Mouse (Mus musculus) kidney, embryonic 14.5 days (tissue): ENCODE measurements around the gene Tmem101. TPM values are rescaled to one million over a fixed set of nuclear protein-coding genes. Genes with fewer than 3 reads are reported as not detected.
A peak's percentile ranks its signal among the peaks of the same experiment; 100 is the strongest.

Experiments
- ATAC-seq: fragments of 200-750 bp; cut with Nextera tagmentation; 2 replicates; pipeline ENCODE4 v1.8.0; 2017; ENCODE audit warnings: moderate number of reproducible peaks, mild to moderate bottlenecking, moderate TSS enrichment, moderate library complexity; ENCODE audit not compliant: low FRiP score, low TSS enrichment
- H3K27ac ChIP-seq: fragments of 300-500 bp; sonication (generic); 2 replicates; pipeline ENCODE4 v1.5.1; 2014; ENCODE audit warnings: low read depth, mild to moderate bottlenecking, low read length, moderate library complexity, mixed read lengths
- H3K27me3 ChIP-seq: fragments of 300-500 bp; sonication (generic); 2 replicates; pipeline ENCODE4 v1.6.1; 2014; ENCODE audit warnings: mild to moderate bottlenecking, low read length; ENCODE audit not compliant: control insufficient read depth, insufficient read depth
- H3K36me3 ChIP-seq: fragments of 300-500 bp; sonication (generic); 2 replicates; pipeline ENCODE4 v1.6.1; 2014; ENCODE audit warnings: low read length, mixed read lengths; ENCODE audit not compliant: control insufficient read depth, insufficient read depth
- H3K4me1 ChIP-seq: fragments of 300-500 bp; sonication (generic); 2 replicates; pipeline ENCODE4 v1.6.1; 2014; ENCODE audit warnings: low read length, mixed read lengths; ENCODE audit not compliant: control insufficient read depth, insufficient read depth
- H3K4me2 ChIP-seq: fragments of 300-500 bp; sonication (generic); replicated peaks from 2 replicates; pipeline ENCODE4 v1.6.1; 2014; ENCODE audit warnings: low read depth, mild to moderate bottlenecking, low read length
- H3K4me3 ChIP-seq: fragments of 300-500 bp; sonication (generic); 2 replicates; pipeline ENCODE4 v1.5.1; 2014; ENCODE audit warnings: mild to moderate bottlenecking, low read length
- H3K9ac ChIP-seq: fragments of 300-500 bp; sonication (generic); 2 replicates; pipeline ENCODE4 v1.6.1; 2014; ENCODE audit warnings: low read depth, mild to moderate bottlenecking, low read length, moderate library complexity
- H3K9me3 ChIP-seq: fragments of 300-500 bp; sonication (generic); 2 replicates; pipeline ENCODE4 v1.6.1; 2016; ENCODE audit warnings: low read length; ENCODE audit not compliant: control insufficient read depth
- WGBS: fragments of 180-500 bp; shearing (Covaris S2); extraction: QIAGEN DNeasy Blood & Tissue Kit; methylation state at CpG from one replicate; pipeline ENCODE4 v1.1.7; 2014; 5-methylcytosine and 5-hydroxymethylcytosine counted together
- polyA plus RNA-seq: library from polyadenylated mRNA; unstranded; fragments of >200 nt; fragmentation: Nextera tagmentation; extraction: Ambion mirVana; gene quantifications from 2 replicates; pipeline ENCODE4 v1.2.1, GENCODE M21; 2014

The Tmem101 gene
- polyA plus RNA-seq, 1 experiment from 2014 or later: 28.2 TPM

DNA sequence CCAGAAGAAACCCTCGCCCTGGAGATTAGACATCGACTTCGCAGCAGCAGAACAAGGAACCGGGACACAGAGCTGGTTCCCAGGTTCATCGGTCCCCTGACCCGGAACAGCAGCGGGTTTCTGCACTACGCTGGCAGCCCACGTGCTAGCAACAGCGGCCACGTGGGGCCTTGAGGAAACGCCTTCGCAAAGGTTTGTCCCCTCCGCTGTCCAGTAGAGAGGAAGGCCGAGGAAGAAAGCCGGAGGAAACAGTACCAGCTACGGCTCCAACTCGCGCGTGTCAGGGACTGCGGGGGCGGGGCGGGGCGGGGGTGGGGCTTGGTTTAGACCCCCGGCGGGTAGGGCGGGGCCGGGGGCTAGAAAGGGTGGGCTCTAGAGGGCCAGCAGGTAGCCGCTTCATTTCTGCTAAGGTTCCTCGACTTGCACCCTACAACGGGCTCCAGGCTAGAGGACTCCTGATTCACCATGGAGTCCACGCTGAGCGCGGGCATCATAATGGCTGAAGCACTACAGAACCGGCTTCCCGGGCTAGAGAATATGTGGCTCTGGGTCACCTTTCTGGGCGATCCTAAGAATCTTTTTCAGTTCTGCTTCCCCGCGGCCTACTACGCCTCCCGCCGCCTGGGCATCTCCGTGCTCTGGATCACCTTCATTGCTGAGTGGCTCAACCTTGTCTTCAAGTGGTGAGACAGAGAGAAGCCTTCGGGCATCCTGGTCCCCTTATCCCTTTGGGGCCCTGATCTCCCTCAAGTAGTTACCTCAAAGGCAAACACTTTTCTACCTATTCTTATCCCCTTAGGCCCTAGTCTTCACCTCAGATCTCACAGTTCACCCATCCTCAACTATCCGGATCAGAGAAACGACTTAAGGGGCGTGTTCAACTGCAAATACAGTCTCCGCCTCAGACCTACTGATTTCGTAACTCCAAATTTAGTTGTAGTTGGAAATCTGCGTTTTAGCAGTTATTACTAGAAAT, 33.5 kb upstream of the Tmem101 start, which contains the start of gene G6pc3:
TSS of gene G6pc3 (plus strand) at position 160 of the 976 bp plus-strand sequence.
- peak; percentile 83 for ATAC-seq
- H3K9me3 ChIP-seq: no peaks in the 10 kb centered on the region
- H3K27ac ChIP-seq: peak within 1 kb of the TSS; percentile 49; the same call in 1 of the 2 replicates
- peaks cover 24% of the 10 kb centered on the region for H3K36me3 ChIP-seq
- H3K27me3 ChIP-seq: no peaks in the 10 kb centered on the region
- H3K4me1 ChIP-seq: peaks cover 10% of the 10 kb centered on the region; the same call in 1 of the 2 replicates
- H3K4me2 ChIP-seq: peak within 1 kb of the TSS; percentile 79
- peak within 1 kb of the TSS; percentile 65 for H3K9ac ChIP-seq
- 3% methylated on average over 49 of the region's 50 CpGs for WGBS
- peak within 1 kb of the TSS; percentile 57 for H3K4me3 ChIP-seq

DNA sequence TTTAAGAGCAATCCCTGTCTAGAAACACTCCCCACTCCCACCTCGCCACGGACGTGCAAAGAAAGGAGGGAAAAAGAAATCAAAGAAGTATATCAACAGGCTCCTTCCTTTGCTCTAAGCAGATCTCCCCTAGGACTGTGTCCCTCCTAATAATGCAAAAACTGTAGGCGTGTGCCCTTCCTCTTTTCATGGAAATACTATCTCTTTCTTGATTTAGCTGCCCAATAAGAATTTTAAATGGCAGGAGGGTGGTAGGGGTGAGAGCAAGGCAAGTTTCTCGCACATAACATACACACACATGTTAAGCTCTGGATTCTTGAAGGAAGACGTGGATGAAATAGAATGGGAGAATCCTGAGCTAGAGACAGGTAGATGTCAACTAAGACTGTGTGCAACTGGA, 32.8 kb upstream of the Tmem101 start:
- peak overlapping the region; percentile 35; the same call in 1 of the 2 replicates for H3K9ac ChIP-seq
- 0 out of 2 replicates have a peak, but pooled peaks have one; percentile 0 for ATAC-seq

DNA sequence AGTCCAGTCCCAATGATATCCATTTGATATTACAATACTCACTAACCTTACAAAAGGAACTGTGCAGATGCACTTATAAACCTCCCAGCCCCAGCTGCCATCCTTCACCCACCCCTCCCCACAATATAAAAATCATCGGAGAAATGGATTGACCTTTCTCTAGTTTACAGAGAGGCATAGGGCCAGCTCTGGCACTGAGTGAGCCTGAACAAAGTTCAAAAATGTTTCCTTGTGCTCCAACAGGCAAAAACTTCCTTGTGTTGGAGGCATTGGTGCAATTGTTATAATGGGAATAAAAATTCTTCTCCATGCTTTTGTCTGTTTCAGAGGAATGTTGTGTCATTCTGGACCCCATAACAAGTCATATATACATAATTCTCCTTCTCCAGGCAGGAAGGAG, 30.0 kb upstream of the Tmem101 start:
- Histone ChIP-seq H3K27ac (no peak overlapping the region), H3K9me3 (no peaks in the 10 kb centered on the region), H3K36me3 (peaks cover 14% of the 10 kb centered on the region), H3K4me1 (peaks cover 21% of the 10 kb centered on the region), H3K4me2 (no peak overlapping the region), H3K4me3 (no peak overlapping the region), H3K27me3 (no peaks in the 10 kb centered on the region), H3K9ac (no peak overlapping the region)
- no peak for ATAC-seq
- WGBS: 71% methylated on average over 1 of the region's 1 CpGs

More for the DNA sequence above, 32.8 kb upstream of the Tmem101 start:
- Histone ChIP-seq H3K27me3 (no peaks in the 10 kb centered on the region), H3K9me3 (no peaks in the 10 kb centered on the region), H3K27ac (peak overlapping the region; percentile 49; the same call in 1 of the 2 replicates), H3K36me3 (peaks cover 19% of the 10 kb centered on the region; the same call in 1 of the 2 replicates), H3K4me3 (peak overlapping the region; percentile 57), H3K4me2 (peak overlapping the region; percentile 79), H3K4me1 (peaks cover 11% of the 10 kb centered on the region)
- WGBS: 75% methylated on average over 6 of the region's 6 CpGs

DNA sequence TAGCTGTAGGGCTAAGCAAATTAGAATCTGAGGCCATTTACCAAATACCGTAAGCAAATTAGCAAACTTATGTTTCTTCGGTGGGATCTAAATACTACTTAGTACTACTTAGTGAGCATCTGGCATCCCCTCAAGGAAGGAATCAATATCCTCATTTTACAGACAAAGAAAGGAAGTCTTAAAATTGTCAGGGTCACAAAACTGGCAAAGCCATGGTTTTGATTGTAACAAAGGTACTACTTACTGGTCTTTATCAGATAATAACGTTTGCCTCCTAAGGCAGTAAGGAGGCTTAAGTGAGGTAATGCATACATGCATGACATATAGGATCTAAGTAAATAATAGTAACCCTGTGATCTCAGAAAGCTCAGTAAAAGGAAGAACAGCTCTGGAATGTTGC, 29.5 kb upstream of the Tmem101 start:
- no peak for ATAC-seq
- no peak overlapping the region; the same call in 1 of the 2 replicates for H3K27ac ChIP-seq
- no peaks in the 10 kb centered on the region for H3K9me3 ChIP-seq
- H3K4me3 ChIP-seq: peak overlapping the region; percentile 76
- H3K9ac ChIP-seq: peak overlapping the region; percentile 45; the same call in 1 of the 2 replicates
- peak overlapping the region; percentile 53 for H3K4me2 ChIP-seq
- H3K27me3 ChIP-seq: no peaks in the 10 kb centered on the region
- peaks cover 17% of the 10 kb centered on the region for H3K4me1 ChIP-seq
- WGBS: 55% methylated on average over 3 of the region's 3 CpGs
- H3K36me3 ChIP-seq: peaks cover 19% of the 10 kb centered on the region

DNA sequence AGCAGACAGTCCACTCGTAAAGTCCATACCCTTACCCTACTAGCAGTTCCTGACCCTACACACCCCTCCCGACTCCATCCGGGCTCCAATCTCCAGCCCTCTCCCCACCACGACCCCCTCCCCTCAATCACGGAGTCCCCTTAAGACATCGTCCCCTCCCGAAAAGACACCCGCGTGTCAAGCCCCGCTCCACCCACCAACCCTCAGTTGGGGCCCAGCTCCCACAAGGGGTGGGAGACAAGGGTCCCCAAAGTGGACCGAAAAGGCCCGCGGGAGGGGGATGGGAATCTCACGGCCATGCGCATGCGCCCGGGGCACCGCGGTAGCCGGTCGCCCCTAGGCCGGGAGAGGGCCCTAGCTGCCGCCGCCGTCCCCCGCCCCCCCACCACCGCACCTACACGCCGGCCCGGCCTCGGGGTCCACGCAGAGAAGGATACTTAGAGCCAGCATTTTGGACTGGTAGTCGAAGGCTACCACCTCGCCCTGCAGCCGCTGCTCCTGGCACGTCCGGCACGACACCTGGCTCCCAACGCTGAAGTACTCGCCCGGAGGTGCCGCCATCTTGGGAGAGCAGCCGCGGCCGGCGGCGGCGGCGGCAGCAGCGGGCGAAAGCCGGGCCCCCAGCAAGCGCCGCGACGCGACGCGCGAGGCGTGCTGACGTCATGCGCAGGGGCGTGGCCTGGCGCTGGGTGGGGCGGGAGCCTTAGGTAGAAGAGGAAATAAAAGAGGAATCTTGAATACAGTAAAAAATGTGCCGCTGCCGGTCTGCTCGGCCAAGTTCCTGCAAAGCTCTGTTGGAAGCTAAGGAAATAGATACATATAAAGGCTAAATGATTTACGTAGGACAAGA, 28.7 kb upstream of the Tmem101 start, which contains the start of gene Lsm12:
TSS of gene Lsm12 (minus strand) at position 651 of the 850 bp plus-strand sequence.
- WGBS: under 1% methylated on average over 69 of the region's 70 CpGs

DNA sequence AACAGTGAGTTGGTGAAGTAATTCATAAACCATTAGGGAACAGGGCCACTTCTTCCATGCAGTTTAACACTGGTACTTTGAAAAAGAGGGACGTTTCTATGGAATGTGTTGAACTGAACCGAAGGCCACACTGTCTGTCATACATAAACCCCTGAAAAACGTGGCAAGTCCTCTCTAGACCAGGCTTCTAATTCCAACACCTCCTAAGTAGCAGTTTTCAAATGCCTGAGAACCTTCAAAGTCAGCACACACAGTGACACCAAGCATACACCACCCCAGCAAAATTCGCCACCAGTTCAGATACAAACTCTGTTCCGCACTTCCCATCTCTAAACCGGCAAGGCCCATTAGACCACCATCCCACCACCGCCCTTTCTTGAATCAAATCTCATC, 28.0 kb upstream of the Tmem101 start:
- WGBS: 5% methylated on average over 7 of the region's 7 CpGs
- H3K4me2 ChIP-seq: peak overlapping the region; percentile 53
- no peaks in the 10 kb centered on the region for H3K9me3 ChIP-seq
- peak overlapping the region; percentile 81 for H3K27ac ChIP-seq
- peak overlapping the region; percentile 76 for H3K4me3 ChIP-seq
- peak overlapping the region; percentile 87 for H3K9ac ChIP-seq
- peaks cover 34% of the 10 kb centered on the region for H3K36me3 ChIP-seq
- ATAC-seq: no peak
- no peaks in the 10 kb centered on the region for H3K27me3 ChIP-seq
- peaks cover 20% of the 10 kb centered on the region for H3K4me1 ChIP-seq

More for the DNA sequence above, 28.7 kb upstream of the Tmem101 start, which contains the start of gene Lsm12:
- Histone ChIP-seq H3K4me3 (peak within 1 kb of the TSS; percentile 76), H3K4me2 (peak within 1 kb of the TSS; percentile 53), H3K27me3 (no peaks in the 10 kb centered on the region), H3K4me1 (peaks cover 18% of the 10 kb centered on the region), H3K9ac (peak within 1 kb of the TSS; percentile 87), H3K36me3 (peaks cover 27% of the 10 kb centered on the region), H3K27ac (peak within 1 kb of the TSS; percentile 81), H3K9me3 (no peaks in the 10 kb centered on the region)
- ATAC-seq: peak; percentile 82

DNA sequence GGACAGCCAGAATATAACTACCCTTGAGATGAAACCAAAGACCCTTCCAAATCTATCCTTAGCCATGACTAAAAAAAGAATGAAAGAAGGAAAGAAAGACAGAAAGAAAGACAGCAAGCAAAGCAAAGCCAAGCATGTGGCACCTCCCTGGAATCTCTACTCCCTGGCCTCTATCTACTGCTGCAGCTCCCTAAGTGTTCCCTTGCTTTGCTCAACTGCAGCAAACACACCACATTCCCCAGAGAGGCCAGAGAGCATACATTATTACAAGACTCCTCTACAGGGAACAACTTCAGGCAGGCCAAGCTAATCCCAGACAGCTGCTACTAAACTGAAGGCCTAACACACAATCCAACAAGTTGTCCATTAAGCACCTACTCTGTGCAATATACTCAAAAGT, 23.6 kb upstream of the Tmem101 start:
- peaks cover 63% of the 10 kb centered on the region for H3K36me3 ChIP-seq
- peak overlapping the region; percentile 42; the same call in 1 of the 2 replicates for H3K27ac ChIP-seq
- H3K4me3 ChIP-seq: no peak overlapping the region
- no peak overlapping the region for H3K4me2 ChIP-seq
- H3K4me1 ChIP-seq: peaks cover 22% of the 10 kb centered on the region; the same call in 1 of the 2 replicates
- H3K9me3 ChIP-seq: no peaks in the 10 kb centered on the region
- no peaks in the 10 kb centered on the region for H3K27me3 ChIP-seq
- ATAC-seq: no peak
- H3K9ac ChIP-seq: no peak overlapping the region

DNA sequence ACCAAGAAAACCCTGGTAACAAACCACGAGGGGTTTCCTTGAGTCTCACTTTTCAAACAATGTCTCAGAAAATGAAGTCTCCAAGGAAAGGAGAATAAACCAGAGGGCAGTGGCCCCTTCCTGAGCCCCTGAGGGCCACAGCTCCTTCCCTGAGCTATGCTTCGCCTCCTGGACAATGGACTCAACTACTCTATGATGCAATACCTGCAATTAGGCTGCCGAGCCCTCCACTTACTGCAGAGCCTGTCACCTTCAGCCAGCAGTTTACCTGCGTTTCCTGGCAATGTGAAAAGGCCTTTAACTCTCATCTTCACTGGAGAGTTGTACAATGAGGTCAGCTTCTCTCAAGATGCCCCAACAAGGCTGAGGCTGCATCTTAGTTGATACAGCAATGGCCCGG, 12.5 kb upstream of the Tmem101 start:
- H3K9ac ChIP-seq: no peak overlapping the region
- peaks cover 62% of the 10 kb centered on the region for H3K36me3 ChIP-seq
- 89% methylated on average over 5 of the region's 5 CpGs for WGBS
- no peak for ATAC-seq
- H3K4me1 ChIP-seq: no peaks in the 10 kb centered on the region
- H3K4me3 ChIP-seq: no peak overlapping the region
- H3K4me2 ChIP-seq: no peak overlapping the region
- no peaks in the 10 kb centered on the region for H3K9me3 ChIP-seq
- no peak overlapping the region for H3K27ac ChIP-seq
- no peaks in the 10 kb centered on the region for H3K27me3 ChIP-seq
